Mouse (Mus musculus) MEL (cell line): ENCODE results near the gene Hist3h2a.

Experiments used
- CTCF ChIP-seq, 3 experiments: IDR thresholded peaks in 2 of 3; conservative IDR thresholded peaks in 1 of 3; 2 replicates each; pipeline ENCODE4 v1.5.1; 2011 to 2012; ENCODE audit warnings: low read length in 3 of 3, low read depth in 2 of 3, mild to moderate bottlenecking in 2 of 3, improper control_type of control experiment in 1 of 3, inconsistent platforms in 1 of 3, mixed read lengths in 1 of 3, moderate library complexity in 1 of 3; ENCODE audit not compliant: control insufficient read depth in 1 of 3, insufficient read depth in 1 of 3, poor library complexity in 1 of 3, severe bottlenecking in 1 of 3
- EP300 ChIP-seq, 2 experiments: IDR thresholded peaks; 2 replicates each; pipeline ENCODE4 v1.6.1; 2011; ENCODE audit warnings: improper control_type of control experiment in 2 of 2, low read length in 2 of 2, low read depth in 1 of 2, mild to moderate bottlenecking in 1 of 2
- KAT2A ChIP-seq: conservative IDR thresholded peaks from 2 replicates; pipeline ENCODE4 v1.6.1; 2012; ENCODE audit warnings: low read depth, low read length, improper control_type of control experiment, inconsistent platforms
- MXI1 ChIP-seq: IDR thresholded peaks from 2 replicates; pipeline ENCODE4 v1.6.1; 2011; ENCODE audit warnings: mild to moderate bottlenecking, low read depth, low read length, improper control_type of control experiment
- POLR2AphosphoS5 ChIP-seq: IDR thresholded peaks from 2 replicates; pipeline ENCODE4 v1.6.1; 2012; ENCODE audit warnings: low read depth, borderline replicate concordance, mild to moderate bottlenecking, inconsistent platforms, low read length, moderate library complexity, mixed read lengths
- RAD21 ChIP-seq: IDR thresholded peaks from 2 replicates; pipeline ENCODE4 v1.6.1; 2011; ENCODE audit warnings: mild to moderate bottlenecking, low read depth, low read length, improper control_type of control experiment
- TCF12 ChIP-seq: IDR thresholded peaks from 2 replicates; pipeline ENCODE4 v1.6.1; 2014; ENCODE audit warnings: low read depth, mild to moderate bottlenecking, inconsistent platforms, low read length, improper control_type of control experiment, moderate library complexity

DNA sequence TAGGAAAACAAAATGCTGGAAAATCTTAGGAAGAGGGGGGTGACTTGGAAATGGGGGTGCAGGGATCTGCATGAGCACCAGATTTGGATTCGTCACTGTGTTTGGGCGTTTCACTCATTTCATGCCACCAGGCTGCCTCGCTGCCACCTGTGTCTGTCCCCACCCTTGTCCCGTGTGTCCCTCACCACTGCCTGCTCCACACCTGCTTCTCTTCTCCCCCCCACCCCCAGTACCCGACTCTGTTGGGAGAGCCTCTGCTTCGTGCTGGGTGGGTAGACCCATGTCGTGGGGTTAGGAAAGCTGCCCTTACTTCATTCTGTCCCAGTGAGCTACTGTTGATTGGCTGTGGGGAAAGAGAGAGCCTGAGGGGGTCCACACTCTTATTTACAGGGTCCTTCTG lies 30.2 kb downstream of the Hist3h2a start:
- no peak for TF ChIP-seq EP300 (IDR thresholded peaks at IDR 0.05; ENCODE audit: low read depth in 1 of 2, low read length in 2 of 2)
- no peak for TF ChIP-seq POLR2AphosphoS5
- TF ChIP-seq KAT2A: no peak
- no peak for TF ChIP-seq CTCF (IDR thresholded peaks at IDR 0.05 in 2 of 3, conservative IDR thresholded peaks at IDR 0.05 in 1 of 3; ENCODE audit: control insufficient read depth in 1 of 3, insufficient read depth in 1 of 3, low read depth in 2 of 3, low read length in 3 of 3, poor library complexity in 1 of 3, severe bottlenecking in 1 of 3)
- TF ChIP-seq RAD21: no peak
- TF ChIP-seq MXI1: no peak
- no peak for TF ChIP-seq TCF12
